Mouse (Mus musculus): ENCODE data around the gene Zfyve27.

DNA sequence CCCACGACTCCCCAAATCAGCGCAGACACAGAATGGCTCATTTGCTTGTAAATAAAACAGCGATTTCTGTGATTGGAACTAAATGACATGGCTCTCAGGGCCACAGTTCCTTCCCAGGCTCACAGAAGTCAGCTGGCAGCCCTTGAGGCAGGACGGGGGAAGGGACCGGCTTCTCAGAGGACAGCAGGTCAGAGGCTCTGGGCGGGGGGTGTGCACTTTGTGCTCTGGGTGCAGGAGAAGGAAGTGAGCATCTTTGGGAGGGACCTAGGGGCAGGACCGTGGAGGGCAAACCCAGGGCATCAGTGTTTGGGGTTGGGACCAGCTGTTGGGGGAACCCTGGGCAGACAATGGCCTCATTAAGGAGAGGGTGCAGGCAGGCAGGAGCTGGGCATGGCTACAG lies 45.7 kb downstream of the Zfyve27 start:
- TF ChIP-seq GATA1 (IDR thresholded peaks at IDR 0.05; ENCODE audit: borderline replicate concordance, low read length) (no peak), FLI1 (IDR thresholded peaks at IDR 0.05; ENCODE audit: low read length) (no peak)
